Mouse (Mus musculus) left cerebral cortex, postnatal 10 days (tissue): ENCODE results near the gene Mrps34. TPM values are rescaled to one million over a fixed set of nuclear protein-coding genes. Genes with fewer than 3 reads are reported as not detected.
"Not testable (repeated sequence)": the region's sequence is repeated elsewhere in the genome, so short reads cannot be mapped to it uniquely, and the experiment has no call there.

ENCODE experiments used
- DNase-seq, 2 experiments: peaks; one replicate each; pipeline ENCODE4 v3.0.0; 2021 to 2022; ENCODE audit warnings: low spot score in 2 of 2, mixed read lengths in 1 of 2; ENCODE audit errors: extremely low spot score in 1 of 2
- intact Hi-C: fragments of 180-260 bp; cut with DNase I; formaldehyde crosslinking; loops from one replicate; pipeline ENCODE4 v1.15.1; 2025
- total RNA-seq, 2 experiments: library from RNA; stranded (reverse); gene quantifications; 2 replicates each; pipeline ENCODE4 v1.2.3; 2021

Gene Mrps34
- total RNA-seq, 2 experiments from 2014 or later = 58.4 to 64.8 TPM

GRCm38 (mm10) chr17:24937266-24937665, 42.4 kb downstream of the Mrps34 start:
- no peak for DNase-seq
- intact Hi-C loops = no loop called here

- intact Hi-C loops = not testable (repeated sequence)
- peak in 1 of 2 experiments; percentile 33 for DNase-seq
These were observed 47.5 kb downstream of the Mrps34 start for GRCm38 (mm10) chr17:24942453-24942852.

GRCm38 (mm10) chr17:24943036-24943435, 48.1 kb downstream of the Mrps34 start:
- intact Hi-C loops = no loop called here

GRCm38 (mm10) chr17:24943589-24943988, 48.7 kb downstream of the Mrps34 start:
- DNase-seq, intact Hi-C loops: not testable (repeated sequence)

More at GRCm38 (mm10) chr17:24943036-24943435, 48.1 kb downstream of the Mrps34 start:
- DNase-seq = peak in 1 of 2 experiments; percentile 42

Other genes starting within 250 kb of the Mrps34 start
- gene Slc9a3r2, start 244.8 kb upstream of the Mrps34 start, total RNA-seq = 10 to 100 TPM; 55.0 to 55.2 TPM
- not detected for gene Npw, start 236.7 kb upstream of the Mrps34 start, total RNA-seq
- gene Zfp598, start 225.4 kb upstream of the Mrps34 start, total RNA-seq = 10 to 100 TPM; 37.2 to 38.1 TPM
- 100 to 1,000 TPM; 248 to 254 TPM for gene Syngr3, start 205.2 kb upstream of the Mrps34 start, total RNA-seq
- 10 to 100 TPM; 21.5 TPM for gene Gfer, start 199.0 kb upstream of the Mrps34 start, total RNA-seq
- 1 to 10 TPM; 2.7 to 5.1 TPM for gene Noxo1, start 198.9 kb upstream of the Mrps34 start, total RNA-seq
- gene Tbl3, start 187.5 kb upstream of the Mrps34 start, total RNA-seq = 10 to 100 TPM; 30.9 to 37.9 TPM
- under 1 TPM in 1 of 2 experiments, not detected in 1; 0.69 TPM for gene Rnf151, start 177.1 kb upstream of the Mrps34 start, total RNA-seq
- gene Rps2, start 177.0 kb upstream of the Mrps34 start, total RNA-seq = 100 to 1,000 TPM; 575 to 607 TPM
- gene Ndufb10, start 170.6 kb upstream of the Mrps34 start, total RNA-seq = 100 to 1,000 TPM; 156 to 176 TPM
- under 1 TPM; 0.43 to 0.49 TPM for gene Rpl3l, start 167.3 kb upstream of the Mrps34 start, total RNA-seq
- 10 to 100 TPM; 44.2 to 47.8 TPM for gene Msrb1, start 158.5 kb upstream of the Mrps34 start, total RNA-seq
- gene Hs3st6, start 142.1 kb upstream of the Mrps34 start, total RNA-seq = under 1 TPM in 1 of 2 experiments, not detected in 1; 0.49 TPM
- gene Meiob, start 90.8 kb upstream of the Mrps34 start, total RNA-seq = not detected
- gene Hagh, start 55.0 kb upstream of the Mrps34 start, total RNA-seq = 100 to 1,000 TPM in 1 of 2 experiments, 10 to 100 TPM in 1; 92.4 to 102 TPM
- 10 to 100 TPM; 14.8 to 16.5 TPM for gene Fahd1, start 44.8 kb upstream of the Mrps34 start, total RNA-seq
- gene Igfals, start 29.1 kb upstream of the Mrps34 start, total RNA-seq = under 1 TPM; 0.17 to 0.32 TPM
- 10 to 100 TPM; 37.8 to 40.2 TPM for gene Nubp2, start 8.8 kb upstream of the Mrps34 start, total RNA-seq
- gene Spsb3, start 8.5 kb upstream of the Mrps34 start, total RNA-seq = 10 to 100 TPM; 48.0 to 48.3 TPM
- gene Eme2, start within 50 bp of the Mrps34 start, total RNA-seq = 10 to 100 TPM; 53.9 to 56.6 TPM
- gene Nme3, start 1.4 kb downstream of the Mrps34 start, total RNA-seq = 10 to 100 TPM; 42.2 to 43.5 TPM
- 100 to 1,000 TPM; 288 to 297 TPM for gene Mapk8ip3, start 41.9 kb downstream of the Mrps34 start, total RNA-seq
- gene Jpt2, start 65.6 kb downstream of the Mrps34 start, total RNA-seq = 10 to 100 TPM; 11.9 to 13.1 TPM
- gene Cramp1l, start 120.7 kb downstream of the Mrps34 start, total RNA-seq = 10 to 100 TPM; 24.0 to 25.0 TPM
- 10 to 100 TPM; 25.4 to 28.9 TPM for gene Ift140, start 121.0 kb downstream of the Mrps34 start, total RNA-seq
- gene Tmem204, start 188.5 kb downstream of the Mrps34 start, total RNA-seq = 1 to 10 TPM; 7.2 to 7.8 TPM
- gene Telo2, start 220.9 kb downstream of the Mrps34 start, total RNA-seq = 10 to 100 TPM; 35.4 to 41.1 TPM
- gene Ptx4, start 225.6 kb downstream of the Mrps34 start, total RNA-seq = 1 to 10 TPM; 2.0 to 2.3 TPM
- gene Clcn7, start 238.3 kb downstream of the Mrps34 start, total RNA-seq = 10 to 100 TPM; 44.6 to 44.9 TPM